Mouse (Mus musculus) stomach, adult 2 months (tissue): Measurements from ENCODE around the gene Irs3. TPM values are rescaled to one million over a fixed set of nuclear protein-coding genes. Genes with fewer than 3 reads are reported as not detected.

Source experiments
- polyA plus RNA-seq: library from polyadenylated mRNA; depleted of rRNA; stranded (reverse); fragments of >200 nt; gene quantifications from 2 replicates; pipeline ENCODE4 v1.2.3, GENCODE M21; 2012; rRNA removed

The Irs3 gene
- polyA plus RNA-seq = 0.51 and 0.54 TPM in 2 replicates

DNA sequence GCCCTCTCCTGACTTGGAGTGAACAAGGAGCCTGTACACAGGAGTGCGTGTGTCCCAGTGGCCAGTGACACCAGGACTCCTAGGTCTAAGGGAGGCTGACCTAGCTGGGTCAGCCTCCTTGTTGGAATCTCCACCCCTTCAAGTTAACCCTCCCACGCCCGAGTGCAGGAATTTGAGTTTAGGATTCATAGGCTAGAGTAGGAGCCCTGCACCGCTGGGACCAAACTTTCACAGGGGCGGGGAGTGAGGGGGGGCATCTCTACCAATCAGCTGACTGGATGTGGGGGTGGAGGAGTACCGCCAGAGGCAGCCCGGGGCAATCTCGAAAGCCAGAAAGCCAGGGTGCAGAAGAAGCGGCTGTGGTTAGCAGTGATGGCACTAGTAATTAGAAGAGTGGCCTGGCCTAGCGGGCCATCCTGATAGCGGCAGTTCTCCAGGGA is at the start of gene Irs3:
Irs3 (minus strand) TSS at position 63 of the 440 bp plus-strand sequence.

DNA sequence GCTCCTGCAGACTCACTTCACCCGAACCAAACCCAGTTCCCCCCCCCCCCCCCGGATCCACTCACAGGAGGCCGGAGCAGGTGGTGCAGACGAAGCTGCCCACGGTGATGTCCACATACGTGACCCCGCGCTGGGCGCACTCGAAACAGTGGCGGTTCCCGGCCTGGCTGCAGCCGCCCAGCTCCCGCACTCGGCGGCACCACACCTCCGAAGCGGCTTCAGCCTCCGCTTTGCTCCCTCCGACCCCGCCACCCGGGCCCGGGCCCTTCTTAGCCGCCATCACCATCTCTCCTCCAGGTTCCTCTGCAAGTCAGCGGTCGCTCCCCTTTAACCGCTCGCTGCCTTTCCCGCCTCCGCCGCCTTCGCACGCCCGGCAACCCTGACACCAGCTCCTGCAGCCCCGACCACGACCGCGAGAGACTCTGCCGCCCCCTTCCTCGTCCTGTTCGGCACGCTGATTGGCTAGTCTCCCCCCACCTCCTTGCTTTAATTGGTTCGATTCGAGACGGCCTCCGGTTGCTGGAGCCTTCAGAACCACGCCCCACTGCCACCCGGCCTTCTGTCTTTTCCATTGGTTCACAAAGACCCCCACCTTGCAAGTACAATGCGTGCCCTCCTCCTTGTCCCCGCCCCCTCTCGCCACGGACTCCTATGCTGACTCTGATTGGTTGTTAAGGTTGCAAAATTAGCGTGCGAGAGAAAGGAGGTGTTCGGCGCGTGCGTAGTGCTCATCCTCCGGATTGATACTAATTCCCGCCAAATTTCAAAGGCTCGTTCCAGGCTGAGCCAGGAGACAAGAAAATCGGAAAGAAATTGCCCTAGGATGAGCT is 39.0 kb upstream of the Irs3 start, which contains the start of gene Agfg2:
Agfg2 (minus strand) TSS at position 433 of the 830 bp plus-strand sequence.

GRCm38 (mm10) chr5:137641054-137641453 is 4.5 kb downstream of the Irs3 start, which contains the start of gene Sap25:
Gene Sap25, plus strand, starts transcription at chr5:137641334.

GRCm38 (mm10) chr5:137628498-137629305 is 16.8 kb downstream of the Irs3 start, which contains the start of the genes Fbxo24, Lrch4 and Gm20605:
Gene Fbxo24, minus strand, starts transcription at chr5:137629002.
Gene Lrch4, plus strand, starts transcription at chr5:137629121.
Gene Gm20605, plus strand, starts transcription at chr5:137629175.

DNA sequence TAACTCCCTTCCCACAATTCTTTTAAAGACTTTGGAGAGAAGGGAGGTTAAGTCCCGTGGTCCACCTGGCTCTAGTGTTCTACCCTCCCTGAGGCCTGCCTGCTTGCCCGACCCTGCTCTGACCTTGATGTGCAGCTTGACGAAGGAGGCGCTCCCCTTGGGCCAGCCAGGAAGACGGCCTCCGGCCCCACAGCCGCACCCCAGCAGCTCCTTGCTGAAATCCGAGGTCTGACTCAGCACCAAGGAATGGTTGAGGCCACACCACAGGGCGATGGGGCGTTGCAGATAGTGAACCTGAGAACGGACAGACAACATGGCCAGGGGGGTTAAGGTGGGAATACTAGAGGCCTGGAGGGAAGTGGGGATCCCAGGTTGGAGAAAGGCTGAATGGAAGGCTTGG is 32.0 kb downstream of the Irs3 start, which contains the start of gene Pcolce:
Pcolce (minus strand) TSS at position 235 of the 400 bp plus-strand sequence.

DNA sequence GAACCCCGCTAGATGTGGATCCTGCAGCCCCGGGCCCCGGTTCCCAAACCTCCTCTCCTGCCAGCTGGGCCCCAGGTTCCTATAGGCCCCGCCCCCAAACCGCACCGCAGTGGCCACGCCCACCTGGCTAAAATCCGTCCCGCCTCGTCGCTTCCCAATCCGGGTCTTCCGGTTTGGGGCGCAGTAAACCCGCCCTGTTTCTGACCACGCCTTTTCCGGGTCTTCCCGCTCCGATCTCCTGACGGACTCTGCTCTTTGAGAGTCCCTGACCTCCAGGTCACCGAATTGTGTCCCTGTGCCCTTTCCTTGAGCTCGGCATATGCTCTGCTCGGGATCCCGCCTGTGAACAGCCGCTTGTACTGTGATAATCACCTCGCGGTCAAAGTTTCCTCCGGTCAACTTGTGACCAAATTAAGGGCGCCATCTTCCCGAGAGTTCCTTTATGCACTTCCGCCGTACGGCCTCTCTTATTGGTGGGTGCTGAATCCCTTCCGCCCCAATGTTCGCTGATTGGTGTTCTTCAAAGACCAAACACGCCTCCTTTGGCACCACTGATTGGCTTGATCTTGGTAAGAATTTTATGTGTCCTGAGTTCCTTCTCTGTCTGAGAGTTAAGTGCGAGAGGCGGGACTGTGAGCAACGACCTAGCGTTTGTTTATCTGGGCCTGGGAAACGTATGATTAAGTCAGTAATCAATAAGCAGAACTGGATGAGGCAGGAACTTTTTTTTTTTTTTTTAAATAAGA is 44.7 kb downstream of the Irs3 start, which contains the start of gene Mospd3:
Mospd3 (minus strand) TSS at position 440 of the 746 bp plus-strand sequence.

Other genes starting within 250 kb of the Irs3 start
- 0.40 and 0.66 TPM in 2 replicates for gene Zan, start 168.7 kb downstream of the Irs3 start, polyA plus RNA-seq
- 24.5 and 34.1 TPM in 2 replicates for gene Pop7, start 143.2 kb downstream of the Irs3 start, polyA plus RNA-seq
- 9.9 and 13.0 TPM in 2 replicates for gene Gigyf1, start 127.2 kb downstream of the Irs3 start, polyA plus RNA-seq
- gene Epo, start 112.5 kb downstream of the Irs3 start, polyA plus RNA-seq = not detected in 2 replicates
- 621 and 843 TPM in 2 replicates for gene Gnb2, start 112.2 kb downstream of the Irs3 start, polyA plus RNA-seq
- gene Actl6b, start 92.2 kb downstream of the Irs3 start, polyA plus RNA-seq = 0.78 and 1.4 TPM in 2 replicates
- gene Tfr2, start 75.9 kb downstream of the Irs3 start, polyA plus RNA-seq = 0.61 and 0.76 TPM in 2 replicates
- 93.4 and 111 TPM in 2 replicates for gene Mospd3, start 44.7 kb downstream of the Irs3 start, polyA plus RNA-seq
- 82.5 and 87.8 TPM in 2 replicates for gene Pcolce, start 31.9 kb downstream of the Irs3 start, polyA plus RNA-seq
- 0.65 and 0.66 TPM in 2 replicates for gene Fbxo24, start 16.7 kb downstream of the Irs3 start, polyA plus RNA-seq
- gene Lrch4, start 16.6 kb downstream of the Irs3 start, polyA plus RNA-seq = 19.9 and 26.0 TPM in 2 replicates
- gene Gm20605, start 16.5 kb downstream of the Irs3 start, polyA plus RNA-seq = 13.3 and 15.3 TPM in 2 replicates
- gene Sap25, start 4.4 kb downstream of the Irs3 start, polyA plus RNA-seq = 68.8 and 109 TPM in 2 replicates
- gene Agfg2, start 39.0 kb upstream of the Irs3 start, polyA plus RNA-seq = 10.0 and 11.3 TPM in 2 replicates
- 3.5 and 5.9 TPM in 2 replicates for gene Nyap1, start 95.9 kb upstream of the Irs3 start, polyA plus RNA-seq
- gene Tsc22d4, start 100.0 kb upstream of the Irs3 start, polyA plus RNA-seq = 77.2 and 105 TPM in 2 replicates
- gene Ppp1r35, start 133.1 kb upstream of the Irs3 start, polyA plus RNA-seq = 33.3 and 51.9 TPM in 2 replicates
- gene Mepce, start 141.9 kb upstream of the Irs3 start, polyA plus RNA-seq = 9.1 and 12.3 TPM in 2 replicates
- gene Zcwpw1, start 142.1 kb upstream of the Irs3 start, polyA plus RNA-seq = 0.03 and 0.16 TPM in 2 replicates
- 0.38 and 1.1 TPM in 2 replicates for gene Pilra, start 190.6 kb upstream of the Irs3 start, polyA plus RNA-seq
- gene Pilrb1, start 212.4 kb upstream of the Irs3 start, polyA plus RNA-seq = 1.5 and 2.7 TPM in 2 replicates
- 0.54 and 1.1 TPM in 2 replicates for gene Pilrb2, start 226.1 kb upstream of the Irs3 start, polyA plus RNA-seq